In the genomic region with DNA sequence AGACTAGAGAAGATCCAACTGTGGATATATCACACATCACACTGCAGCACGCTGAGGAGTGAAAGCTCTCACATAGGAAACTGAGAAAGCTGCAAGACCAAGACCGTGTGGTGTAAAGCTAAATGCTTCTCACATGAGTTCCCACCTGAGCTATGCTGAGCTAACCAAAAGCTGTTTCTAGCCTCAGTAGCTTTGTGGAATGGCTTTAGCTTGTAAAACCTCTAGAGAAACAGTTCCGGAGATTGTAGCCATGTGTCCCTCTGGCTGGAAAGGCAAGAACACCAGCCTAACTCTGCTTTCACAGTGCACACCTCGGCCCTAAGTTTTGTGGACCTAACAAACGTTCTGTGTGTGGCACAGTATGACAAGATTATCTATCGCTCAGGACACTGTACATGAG, we compare ENCODE assay signal across 15 mouse cellular contexts.
DNase-seq lines count a peak whose midpoint lies in the region; ATAC-seq lines count a peak whose summit lies in the region.
"Had no signal": no experiment of that assay in that cellular context is flagged by ENCODE, and none has a peak within 500 bp of the region (broad histone marks: within the 10 kb centered on the region; RNA-seq: fewer than 3 reads in every experiment).

No protein-coding gene starts in this region.

- intact Hi-C loops in heart, postnatal 36 days (cut with DNase I): loop anchor here (5.0 to 10.0 kb wide), 2 partner anchors 48 to 285 kb away; no protein-coding TSS in a partner anchor

- no peak for ATAC-seq in heart, embryonic 16.5 days (replicated peaks; ENCODE audit: extremely low read depth, insufficient read depth, low FRiP score)
- ATAC-seq in embryonic facial prominence, embryonic 15.5 days (ENCODE audit: insufficient number of reproducible peaks, low FRiP score, low TSS enrichment, low read depth): no peak
- no peak for ATAC-seq in midbrain, embryonic 14.5 days (ENCODE audit: low FRiP score, low TSS enrichment)
- ATAC-seq: lung, postnatal 0 days had no signal

- H3K27me3 ChIP-seq in heart, embryonic 16.5 days (ENCODE audit: control insufficient read depth, insufficient read depth, low read length): no peaks in the 10 kb centered on the region; the same call in 1 of the 2 replicates
- peaks cover 17% of the 10 kb centered on the region for H3K27me3 ChIP-seq in embryonic facial prominence, embryonic 15.5 days
- H3K27me3 ChIP-seq in midbrain, embryonic 14.5 days (ENCODE audit: control insufficient read depth, insufficient read depth, low read length): no peaks in the 10 kb centered on the region

- H3K27ac ChIP-seq in heart, embryonic 16.5 days (ENCODE audit: low read length): peak overlapping the region; percentile 27; the same call in 1 of the 2 replicates
- H3K27ac ChIP-seq in embryonic facial prominence, embryonic 15.5 days (replicated peaks): no peak overlapping the region
- no peak overlapping the region for H3K27ac ChIP-seq in midbrain, embryonic 14.5 days (replicated peaks; ENCODE audit: low read depth, low read length)

- no peaks in the 10 kb centered on the region for H3K9me3 ChIP-seq in heart, embryonic 16.5 days (replicated peaks; ENCODE audit: control insufficient read depth, low read length)
- no peaks in the 10 kb centered on the region for H3K9me3 ChIP-seq in embryonic facial prominence, embryonic 15.5 days (replicated peaks)
- no peaks in the 10 kb centered on the region for H3K9me3 ChIP-seq in midbrain, embryonic 14.5 days (ENCODE audit: control insufficient read depth, low read length)

- 34% methylated on average over 6 of the region's 6 CpGs for WGBS in heart, embryonic 16.5 days
- 64% methylated on average over 6 of the region's 6 CpGs for WGBS in embryonic facial prominence, embryonic 15.5 days
- WGBS in midbrain, embryonic 14.5 days: 69% methylated on average over 6 of the region's 6 CpGs

- peak overlapping the region; percentile 60 for H3K4me3 ChIP-seq in heart, embryonic 16.5 days (ENCODE audit: low read length)
- no peak overlapping the region for H3K4me3 ChIP-seq in embryonic facial prominence, embryonic 15.5 days (replicated peaks)
- peak overlapping the region; percentile 57; the same call in 1 of the 2 replicates for H3K4me3 ChIP-seq in midbrain, embryonic 14.5 days (replicated peaks; ENCODE audit: low read depth, low read length)

- H3K4me1 ChIP-seq in heart, embryonic 16.5 days (ENCODE audit: control insufficient read depth, insufficient read depth, low read length): peaks cover 32% of the 10 kb centered on the region
- peaks cover 8% of the 10 kb centered on the region for H3K4me1 ChIP-seq in embryonic facial prominence, embryonic 15.5 days
- H3K4me1 ChIP-seq in midbrain, embryonic 14.5 days (ENCODE audit: control insufficient read depth, insufficient read depth, low read length): 0 out of 2 replicates have a peak, but pooled peaks cover 12% of the 10 kb centered on the region

- H3K9ac ChIP-seq in heart, embryonic 16.5 days (ENCODE audit: low read length): peak overlapping the region; percentile 79
- H3K9ac ChIP-seq in embryonic facial prominence, embryonic 15.5 days: no peak overlapping the region
- H3K9ac ChIP-seq in midbrain, embryonic 14.5 days (replicated peaks; ENCODE audit: low read length): no peak overlapping the region

- peak; percentile 42 to 48 for DNase-seq in cerebellum, postnatal 25 days
- DNase-seq in cerebellum, adult 11 months: no peak
- no peak for DNase-seq in heart, postnatal 36 days
- no peak for DNase-seq in midbrain, embryonic 14.5 days
- no peak for DNase-seq in layer of hippocampus, adult 18-20 months (ENCODE audit: low spot score in 2 of 2)
- DNase-seq in kidney, postnatal 10 days: no peak
- DNase-seq: cerebellum, adult 9-11 months; kidney, adult 11 months; kidney, postnatal 36 days; layer of hippocampus, postnatal 36 days; right cerebral cortex, postnatal 14 days; thymus, postnatal 14 days had no signal

- no peaks in the 10 kb centered on the region for H3K36me3 ChIP-seq in heart, embryonic 16.5 days (ENCODE audit: control insufficient read depth, insufficient read depth)
- no peaks in the 10 kb centered on the region for H3K36me3 ChIP-seq in embryonic facial prominence, embryonic 15.5 days
- no peaks in the 10 kb centered on the region for H3K36me3 ChIP-seq in midbrain, embryonic 14.5 days (ENCODE audit: control insufficient read depth, insufficient read depth, low read length)

- H3K4me2 ChIP-seq in heart, embryonic 16.5 days (ENCODE audit: low read depth, low read length): peak overlapping the region; percentile 74
- H3K4me2 ChIP-seq in embryonic facial prominence, embryonic 15.5 days (replicated peaks): 0 out of 2 replicates have a peak overlapping the region, but pooled peaks have one; percentile 6
- H3K4me2 ChIP-seq in midbrain, embryonic 14.5 days (ENCODE audit: low read length): peak overlapping the region; percentile 97

Comparison
In these comparisons a context has a peak if more than half of its experiments do, and no peak if none do; other contexts are left out.
1. DNase-seq: peak in cerebellum, postnatal 25 days (2 of 2); none in cerebellum, adult 11 months (single experiment), heart, postnatal 36 days (0 of 2), midbrain, embryonic 14.5 days (single experiment), layer of hippocampus, adult 18-20 months (0 of 2) and kidney, postnatal 10 days (single experiment).
2. H3K4me2 ChIP-seq: peak in every context shown above with its lines; median percentile 97 in midbrain, embryonic 14.5 days; 74 in heart, embryonic 16.5 days; 6 in embryonic facial prominence, embryonic 15.5 days.